Mouse (Mus musculus) C2C12 (cell line): ENCODE measurements around the gene Slc3a1.

Experiments
- CTCF ChIP-seq: IDR thresholded peaks from one replicate; pipeline ENCODE4 v1.5.1; 2011; ENCODE audit not compliant: control insufficient read depth, insufficient read depth, insufficient read length
- FOSL1 ChIP-seq: IDR thresholded peaks from one replicate; pipeline ENCODE4 v1.8.0; 2011; ENCODE audit warnings: mild to moderate bottlenecking, low read length; ENCODE audit not compliant: poor library complexity, insufficient read depth, severe bottlenecking
- MAX ChIP-seq: IDR thresholded peaks from one replicate; pipeline ENCODE4 v1.6.1; 2011; ENCODE audit warnings: mild to moderate bottlenecking, control low read depth
- MYOD1 ChIP-seq: IDR thresholded peaks from one replicate; pipeline ENCODE4 v1.6.1; 2011; ENCODE audit warnings: low read depth; ENCODE audit not compliant: control insufficient read depth, insufficient read length
- MYOG ChIP-seq: IDR thresholded peaks from one replicate; pipeline ENCODE4 v1.6.1; 2011; ENCODE audit not compliant: control insufficient read depth, insufficient read length; ENCODE audit errors: extremely low read depth
- USF1 ChIP-seq: IDR thresholded peaks from one replicate; pipeline ENCODE4 v1.6.1; 2011; ENCODE audit warnings: low read depth, mild to moderate bottlenecking, control low read depth, moderate library complexity

- TF ChIP-seq CTCF (no peak), USF1 (no peak), MYOD1 (no peak), MAX (no peak), MYOG (no peak), FOSL1 (no peak)
Measured at GRCm38 (mm10) chr17:85028797-85029196, 621 bp downstream of the Slc3a1 start.
